Mouse (Mus musculus): ENCODE results near the gene Fmnl2.

- no peak for TF ChIP-seq CTCF (IDR thresholded peaks at IDR 0.05; ENCODE audit: control insufficient read depth, insufficient read depth, insufficient read length)
- TF ChIP-seq MYOG (IDR thresholded peaks at IDR 0.05; ENCODE audit: control insufficient read depth, extremely low read depth, insufficient read length): no peak
Measured at GRCm38 (mm10) chr2:52887281-52887680, 29.6 kb downstream of the Fmnl2 start.
